Mouse (Mus musculus): Measurements from ENCODE around the gene Cdkn2c. TPM values are rescaled to one million over a fixed set of nuclear protein-coding genes. Genes with fewer than 3 reads are reported as not detected.

Gene Cdkn2c
- total RNA-seq, 2 experiments from 2014 or later: 8.1 to 10.4 TPM

DNA sequence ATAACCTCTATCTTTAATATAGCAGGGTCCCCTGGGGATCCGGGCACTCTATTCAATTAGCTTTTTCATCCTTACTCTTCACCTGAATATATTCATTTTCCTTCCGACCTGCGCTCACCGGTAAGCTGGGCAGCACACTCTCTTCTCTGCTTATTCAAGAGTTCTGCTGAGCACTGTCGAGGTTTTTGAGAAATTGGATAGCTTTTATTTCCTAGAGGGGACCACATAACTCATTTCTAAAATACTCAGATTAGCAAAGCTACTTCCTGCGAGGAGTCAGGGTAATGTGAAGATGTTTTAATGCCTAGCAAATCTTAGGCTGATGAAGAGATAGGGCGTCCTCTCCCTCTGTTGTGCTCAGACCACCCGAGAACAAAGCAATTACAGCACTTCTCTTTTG, 8.2 kb downstream of the Cdkn2c start:
- DNase-seq: no peak
- intact Hi-C loops (cut with DNase I): no loop called here

DNA sequence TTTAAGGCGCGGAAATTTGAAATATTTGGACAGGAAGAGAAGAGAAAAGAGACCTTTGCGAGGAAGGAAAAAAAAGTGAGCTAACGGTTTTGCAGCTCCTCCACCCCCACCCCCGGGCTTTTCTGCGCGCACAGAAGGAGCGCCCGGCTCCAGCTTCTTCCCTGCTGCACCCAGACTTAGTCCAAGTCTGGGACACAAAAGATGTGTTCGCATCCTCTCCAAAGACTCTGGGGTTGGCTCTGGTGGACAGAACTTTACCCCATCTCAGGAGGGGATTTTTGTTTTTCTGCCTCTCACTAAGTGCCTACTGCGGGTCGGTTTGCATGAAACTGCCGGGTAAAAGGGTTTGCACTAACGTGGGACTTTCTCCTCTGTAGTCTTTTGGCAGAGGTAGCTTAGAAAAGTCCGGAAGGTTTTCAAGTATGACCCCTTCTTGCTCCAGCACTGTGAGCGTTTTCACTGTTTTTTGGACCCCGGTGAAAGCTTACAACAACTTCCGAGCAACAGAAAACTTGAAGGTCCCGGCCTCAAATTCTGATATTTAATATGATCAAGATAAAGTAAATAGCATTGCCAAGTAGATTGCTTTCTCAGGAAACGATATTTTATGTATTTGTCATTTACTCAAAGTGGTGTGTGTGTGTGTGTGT, 9.0 kb downstream of the Cdkn2c start:
- no peak for DNase-seq
- intact Hi-C loops (cut with DNase I): no loop called here

DNA sequence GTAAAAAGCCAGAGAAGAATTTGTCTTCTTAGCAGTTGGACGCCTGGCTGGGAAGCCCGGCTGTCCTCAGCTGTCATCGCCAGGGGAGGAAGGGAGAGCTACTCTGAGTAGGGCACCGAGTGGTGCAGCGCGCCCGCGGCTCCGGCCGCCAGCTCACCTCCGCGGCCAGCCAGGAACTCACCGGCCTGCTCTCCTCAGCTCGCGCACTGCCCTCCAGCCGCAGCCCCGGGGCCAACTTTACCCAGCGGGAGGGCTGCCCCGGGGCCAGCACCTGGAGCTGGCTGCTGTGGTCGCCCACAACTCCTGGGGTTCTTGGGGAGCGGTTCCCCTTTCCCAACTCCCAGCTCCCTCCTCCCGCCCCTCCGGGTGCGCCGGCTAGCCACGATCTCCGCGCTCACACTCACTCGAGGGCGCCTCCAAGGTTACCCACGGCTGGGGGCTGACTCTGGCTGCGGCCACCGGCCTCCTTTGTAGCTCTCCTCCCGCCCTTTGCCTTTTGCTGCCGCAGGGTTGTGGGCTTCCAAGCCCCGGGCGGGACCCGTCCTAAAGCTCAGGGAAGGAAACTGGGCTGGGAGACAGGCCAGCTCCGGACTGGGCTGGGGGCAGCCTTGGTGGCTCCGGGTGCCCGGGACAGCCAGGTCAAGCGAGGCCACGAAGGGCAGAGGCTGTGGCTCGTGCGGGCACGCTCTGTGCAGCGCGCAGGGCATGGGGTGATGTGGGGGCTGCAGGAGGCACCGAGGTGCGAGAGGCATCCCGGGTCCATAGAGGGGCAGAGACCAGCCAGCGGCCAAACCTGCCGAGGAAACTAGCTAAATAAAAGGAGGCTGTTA, 9.8 kb downstream of the Cdkn2c start:
- DNase-seq: peak; percentile 29
- intact Hi-C loops (cut with DNase I): no loop called here

DNA sequence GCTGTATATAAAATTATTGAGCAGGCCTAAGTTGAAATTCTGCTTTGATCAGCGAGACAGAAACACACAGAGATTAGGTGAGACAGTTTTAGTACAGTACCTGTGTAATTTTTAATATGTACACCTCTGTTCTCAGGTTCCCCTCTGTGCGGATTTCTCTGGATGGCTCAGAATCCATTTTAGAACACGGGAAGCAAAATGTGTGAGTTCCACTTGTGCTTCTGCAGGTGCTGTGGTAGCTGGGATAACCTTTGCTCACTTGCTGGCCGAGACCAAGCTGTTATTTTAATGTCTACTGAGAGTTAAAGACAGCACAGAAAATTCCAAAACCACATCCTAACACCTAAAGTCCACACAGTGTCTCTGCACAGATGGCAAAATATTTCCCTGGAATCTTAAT, 10.7 kb downstream of the Cdkn2c start:
- intact Hi-C loops (cut with DNase I): no loop called here
- DNase-seq: no peak

DNA sequence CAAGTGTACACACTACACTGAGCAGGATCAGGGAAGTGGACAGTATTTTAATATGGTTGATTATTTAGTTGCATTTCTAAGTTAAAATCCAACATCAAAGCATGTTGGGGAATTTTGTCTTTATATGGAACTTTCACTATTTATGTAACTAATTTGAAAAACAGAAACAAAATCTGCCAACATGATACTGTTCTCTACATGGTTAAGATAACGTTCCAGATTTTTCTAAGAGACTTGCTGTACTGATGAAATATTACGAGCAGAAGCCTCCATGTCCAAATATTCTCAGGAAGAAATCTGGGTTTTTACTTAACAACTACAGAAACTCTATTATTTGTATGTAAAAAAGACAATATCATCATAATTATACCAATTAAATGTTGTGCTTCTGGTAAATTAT, 11.3 kb downstream of the Cdkn2c start:
- intact Hi-C loops (cut with DNase I): no loop called here

DNA sequence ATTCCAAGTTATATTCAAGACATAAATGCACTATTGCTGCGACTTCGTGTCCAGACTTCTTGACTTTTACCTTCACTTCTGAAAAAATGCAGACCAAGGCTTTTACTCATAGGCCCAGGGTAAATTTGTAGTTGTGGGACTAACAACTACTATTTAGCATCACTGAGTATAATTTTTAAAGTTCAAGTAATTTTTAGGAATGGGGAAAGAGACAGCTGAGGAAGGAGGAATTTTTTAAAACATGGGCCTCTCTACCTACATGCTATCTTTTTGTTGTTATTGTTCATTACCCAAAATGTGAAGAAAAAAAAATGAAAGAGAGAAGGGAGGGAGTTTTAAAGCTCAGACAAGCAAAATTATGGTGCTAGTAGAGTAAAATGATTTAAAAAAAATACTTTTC, 12.3 kb downstream of the Cdkn2c start:
- DNase-seq: no peak
- intact Hi-C loops (cut with DNase I): no loop called here

More for the DNA sequence above, 11.3 kb downstream of the Cdkn2c start:
- no peak for DNase-seq

DNA sequence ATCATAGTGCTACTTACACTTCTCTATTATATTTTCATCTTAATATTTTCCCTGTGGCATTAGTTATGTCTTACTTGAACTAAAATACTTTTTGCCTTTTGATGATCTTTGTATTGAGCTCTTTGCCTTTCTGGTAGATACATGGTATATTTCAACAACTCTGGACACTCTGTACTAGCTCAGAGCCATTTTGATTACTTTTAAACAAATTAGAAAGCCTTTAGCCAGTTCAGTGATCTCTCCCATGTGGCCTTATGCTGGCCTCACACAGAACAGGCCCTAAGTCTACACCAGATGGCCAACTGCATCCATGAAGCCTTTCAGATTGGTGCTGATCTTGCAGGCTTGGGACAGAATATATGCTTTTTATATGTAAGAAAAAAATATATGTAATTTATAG, 13.7 kb downstream of the Cdkn2c start:
- intact Hi-C loops (cut with DNase I): no loop called here

DNA sequence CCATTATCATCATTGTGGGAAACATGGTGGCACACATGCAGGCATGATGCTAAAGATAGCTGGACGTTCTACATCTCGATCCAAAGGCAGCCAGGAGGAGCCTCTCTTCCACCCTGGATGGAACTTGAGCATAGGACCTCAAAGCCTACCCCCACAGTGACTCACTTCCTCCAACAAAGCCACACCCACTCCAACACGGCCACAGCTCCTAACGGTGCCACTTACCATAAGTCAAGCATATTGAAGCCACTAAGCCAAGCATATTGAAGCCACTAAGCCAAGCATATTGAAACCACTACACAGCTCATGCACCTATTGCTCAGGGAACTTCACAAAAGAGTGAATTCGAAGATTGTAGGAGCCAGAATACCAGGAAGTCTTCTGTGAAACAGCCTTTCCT, 17.7 kb downstream of the Cdkn2c start:
- DNase-seq: no peak

More for the DNA sequence above, 13.7 kb downstream of the Cdkn2c start:
- DNase-seq: no peak

DNA sequence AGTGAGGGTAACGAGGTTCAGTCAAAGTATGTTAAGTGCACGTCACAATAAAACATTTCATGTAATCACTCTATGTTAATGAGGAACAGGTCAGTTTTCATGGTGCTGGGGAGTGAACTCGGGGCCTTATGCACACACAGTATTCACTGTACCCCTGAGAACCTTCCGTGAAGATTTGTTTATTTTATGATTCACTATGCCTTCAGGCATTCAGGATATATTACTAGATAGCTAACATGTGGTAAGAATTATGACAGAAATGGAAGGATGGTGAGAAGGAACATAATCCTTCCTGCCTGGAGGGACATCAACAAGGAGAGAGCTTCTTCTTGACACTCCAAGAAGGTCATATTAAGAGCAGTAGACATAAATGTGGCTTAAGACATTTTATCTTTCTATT, 19.7 kb downstream of the Cdkn2c start:
- intact Hi-C loops (cut with DNase I): no loop called here
- no peak for DNase-seq

More for the DNA sequence above, 17.7 kb downstream of the Cdkn2c start:
- intact Hi-C loops (cut with DNase I): no loop called here

DNA sequence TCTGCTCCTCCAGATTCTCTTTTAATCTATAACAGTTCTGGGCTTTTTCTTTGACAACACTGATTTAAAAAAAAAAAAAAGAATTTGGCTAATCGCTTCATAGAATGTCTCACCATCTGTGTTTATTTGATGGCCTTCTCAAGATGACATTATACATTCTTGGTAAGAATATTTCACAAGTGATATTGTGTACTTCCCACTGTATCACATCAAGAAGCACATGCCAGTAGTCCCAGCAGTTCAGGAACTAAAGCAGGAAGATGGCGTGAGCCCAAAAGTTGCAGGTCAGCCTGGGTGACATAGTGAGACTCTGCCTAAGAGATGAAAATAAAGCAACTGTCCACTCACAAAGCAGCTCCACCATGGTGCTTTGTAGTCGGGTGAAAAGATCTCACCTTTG, 25.5 kb downstream of the Cdkn2c start:
- DNase-seq: no peak
- intact Hi-C loops (cut with DNase I): no loop called here

DNA sequence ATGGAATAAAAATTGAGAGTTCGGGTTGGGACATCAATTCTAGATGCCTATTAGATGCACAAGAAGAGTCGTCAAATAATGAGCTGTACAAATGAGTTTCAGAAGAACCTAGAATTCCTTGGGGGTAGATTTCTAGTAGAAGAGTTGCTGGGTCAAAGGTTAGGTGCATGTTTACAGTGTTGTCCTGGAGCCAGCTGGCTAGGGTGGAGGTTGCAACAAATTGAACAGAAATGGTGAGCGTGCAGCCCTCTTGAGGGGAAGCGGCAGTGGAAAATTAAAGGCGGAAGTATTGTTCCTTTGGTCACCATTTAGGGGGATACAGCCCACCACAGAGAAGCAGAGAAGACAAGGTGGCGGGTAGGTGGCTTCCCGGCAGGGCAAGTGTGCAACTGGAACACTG, 26.8 kb downstream of the Cdkn2c start:
- no peak for DNase-seq
- intact Hi-C loops (cut with DNase I): no loop called here

DNA sequence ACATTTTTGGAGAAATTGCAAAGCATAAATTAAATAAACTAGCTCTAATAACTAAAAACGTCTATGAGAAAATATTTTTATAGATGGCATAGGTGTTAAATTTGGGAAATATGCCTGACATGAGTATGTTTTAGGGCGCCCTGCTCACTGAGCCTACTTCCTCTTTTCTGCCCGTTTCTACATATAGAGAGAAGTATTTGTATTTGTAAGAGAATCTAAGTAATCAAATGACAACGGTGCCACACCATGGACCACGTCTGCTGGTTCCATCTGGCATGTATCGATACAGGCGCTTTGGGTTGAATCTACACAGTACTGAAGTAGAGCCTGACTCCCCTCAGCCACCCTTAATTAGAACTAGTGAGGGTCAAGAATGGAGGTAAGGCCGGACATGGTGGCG, 27.6 kb downstream of the Cdkn2c start:
- intact Hi-C loops (cut with DNase I): no loop called here
- DNase-seq: no peak

DNA sequence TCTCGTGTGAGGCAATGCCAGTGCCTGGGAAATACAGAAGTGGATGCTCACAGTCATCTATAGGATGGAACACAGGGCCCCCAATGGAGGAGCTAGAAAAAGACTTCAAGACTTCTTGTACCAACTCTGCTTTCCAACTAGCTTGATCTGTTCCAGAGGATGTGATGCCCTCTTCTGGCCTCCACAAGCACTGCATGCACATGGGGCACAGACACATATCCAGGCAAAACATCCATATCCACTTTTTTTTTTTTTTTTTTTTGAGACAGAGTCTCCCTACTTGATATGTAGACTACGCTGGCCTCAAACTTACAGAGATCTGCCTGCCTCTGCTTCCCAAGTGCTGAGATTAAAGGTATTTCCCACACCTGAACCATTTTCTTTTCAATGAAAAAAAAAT, 32.0 kb downstream of the Cdkn2c start:
- intact Hi-C loops (cut with DNase I): no loop called here

DNA sequence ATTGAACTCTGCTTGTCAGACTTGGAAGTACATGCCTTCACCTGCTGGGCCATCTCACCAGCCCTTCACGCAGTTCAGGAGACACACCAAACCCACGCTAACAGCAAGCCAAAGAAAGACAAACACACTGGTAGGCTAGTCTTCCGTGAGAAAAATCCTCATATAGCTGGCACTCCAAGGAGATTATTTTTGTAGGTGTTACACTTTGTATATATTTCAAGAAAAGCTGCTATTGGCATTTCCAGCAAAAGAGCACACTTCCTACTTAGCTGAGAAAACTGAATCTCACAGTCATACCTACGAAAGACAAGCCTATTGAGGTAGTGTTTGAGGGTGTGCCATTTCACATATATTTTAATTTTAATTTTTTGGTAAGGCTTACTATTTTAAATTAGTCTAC, 36.0 kb downstream of the Cdkn2c start:
- intact Hi-C loops (cut with DNase I): no loop called here
- no peak for DNase-seq

More for the DNA sequence above, 32.0 kb downstream of the Cdkn2c start:
- DNase-seq: no peak

DNA sequence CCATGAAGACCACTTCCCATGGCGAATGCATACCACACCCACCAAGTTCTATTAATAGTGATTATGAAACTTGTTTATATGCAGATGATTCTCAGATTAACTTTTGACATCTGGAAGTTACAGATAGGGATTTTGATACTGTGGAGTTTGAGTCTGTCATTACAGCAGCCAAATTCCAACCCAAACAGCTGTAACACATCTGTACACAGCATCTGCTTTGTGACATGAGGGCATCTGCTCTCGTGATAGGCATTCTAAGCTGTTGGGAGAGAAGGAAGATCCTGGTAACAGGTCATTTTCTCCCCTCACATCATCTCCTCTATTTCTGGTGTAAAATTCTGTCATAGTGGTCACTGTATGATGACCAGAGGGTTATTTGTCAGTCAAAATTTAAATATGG, 36.8 kb downstream of the Cdkn2c start:
- intact Hi-C loops (cut with DNase I): no loop called here
- DNase-seq: no peak

DNA sequence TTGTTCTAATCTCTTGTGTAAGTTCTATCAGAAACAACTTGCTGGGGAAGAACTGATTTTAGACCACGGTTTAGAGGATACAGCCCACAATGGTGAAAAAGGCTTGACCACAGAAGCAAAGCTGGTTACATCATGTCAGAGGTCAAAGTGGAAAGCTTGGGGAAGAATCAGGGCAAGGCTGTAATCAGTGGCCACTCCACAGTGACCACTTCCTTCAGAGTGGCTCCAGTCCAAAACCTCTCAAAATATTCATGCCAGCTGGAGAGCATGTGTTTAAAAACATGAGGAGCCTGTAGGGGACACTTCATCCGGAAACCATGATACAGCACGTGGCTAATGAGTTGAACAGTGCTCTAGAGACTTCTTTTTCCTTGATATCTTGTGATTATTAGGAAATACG, 54.4 kb downstream of the Cdkn2c start:
- intact Hi-C loops (cut with DNase I): no loop called here
- no peak for DNase-seq

Other genes with a start within 250 kb of the Cdkn2c start
- 100 to 1,000 TPM; 136 to 141 TPM for gene Rnf11, start 182.5 kb downstream of the Cdkn2c start, total RNA-seq (2021)
- gene 4930522H14Rik, start 135.9 kb downstream of the Cdkn2c start, total RNA-seq (2021): not detected
- 10 to 100 TPM; 43.6 TPM for gene Faf1, start 9.4 kb upstream of the Cdkn2c start, total RNA-seq (2021)

All from left cerebral cortex, postnatal 4 days (tissue).